Mouse (Mus musculus): ENCODE data around the gene Zhx3. TPM values are rescaled to one million over a fixed set of nuclear protein-coding genes. Genes with fewer than 3 reads are reported as not detected.
A peak's percentile ranks its signal among the peaks of the same experiment; 100 is the strongest.

Gene Zhx3
- total RNA-seq, 2 experiments from 2014 or later, result 53.3 to 57.6 TPM

DNA sequence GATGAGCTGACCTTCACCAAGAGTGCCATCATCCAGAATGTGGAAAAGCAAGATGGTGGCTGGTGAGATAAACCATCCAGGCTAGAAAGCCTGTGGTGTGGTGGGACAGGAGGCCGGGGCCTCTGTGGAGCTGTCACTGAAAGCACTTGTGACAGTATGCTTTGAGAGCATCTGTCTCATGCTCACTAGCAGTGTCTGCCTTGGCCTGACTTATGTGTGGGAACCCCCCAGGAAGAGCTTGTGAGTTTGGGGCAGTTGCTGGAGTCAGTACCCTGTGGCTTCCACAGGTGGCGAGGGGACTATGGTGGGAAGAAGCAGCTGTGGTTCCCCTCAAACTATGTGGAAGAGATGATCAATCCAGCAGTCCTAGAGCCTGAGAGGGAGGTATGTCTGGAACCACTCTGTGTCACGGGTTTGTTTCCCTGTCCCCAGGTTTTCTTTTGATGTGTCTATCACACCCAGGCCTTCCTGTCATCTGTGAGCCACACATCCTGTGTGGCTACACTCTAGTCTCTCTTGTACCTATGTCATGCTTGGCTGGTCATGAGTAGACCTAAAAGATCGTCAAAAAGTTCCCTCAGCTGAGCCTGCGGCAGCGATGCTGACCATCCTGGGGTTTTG, 116.1 kb downstream of the Zhx3 start:
- no peak for DNase-seq

GRCm38 (mm10) chr2:160747075-160747474, 125.7 kb downstream of the Zhx3 start:
- DNase-seq, result no peak

GRCm38 (mm10) chr2:160746637-160747036, 126.2 kb downstream of the Zhx3 start:
- no peak for DNase-seq

DNA sequence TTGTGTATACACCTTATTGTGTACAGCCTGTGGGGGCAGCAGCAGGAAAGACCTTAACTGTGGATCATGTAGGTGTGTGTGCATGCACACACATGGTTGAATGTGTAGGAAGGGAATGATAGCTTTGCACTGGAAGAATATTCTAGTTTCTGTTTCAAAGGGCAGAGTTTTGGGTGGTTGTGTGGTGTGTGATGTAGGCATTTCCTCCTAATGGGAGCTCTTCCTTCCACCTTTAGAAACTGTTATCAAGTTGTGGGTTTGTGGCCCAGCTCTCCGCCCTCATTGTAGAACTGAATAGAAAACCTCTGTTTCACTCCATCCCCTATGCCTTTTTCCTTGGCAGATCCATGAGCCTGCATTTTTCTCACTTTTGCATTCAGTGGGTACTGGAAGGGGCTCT, 127.3 kb downstream of the Zhx3 start:
- no peak for DNase-seq

- no peak for DNase-seq
These were observed 128.0 kb downstream of the Zhx3 start for GRCm38 (mm10) chr2:160744823-160745210.

DNA sequence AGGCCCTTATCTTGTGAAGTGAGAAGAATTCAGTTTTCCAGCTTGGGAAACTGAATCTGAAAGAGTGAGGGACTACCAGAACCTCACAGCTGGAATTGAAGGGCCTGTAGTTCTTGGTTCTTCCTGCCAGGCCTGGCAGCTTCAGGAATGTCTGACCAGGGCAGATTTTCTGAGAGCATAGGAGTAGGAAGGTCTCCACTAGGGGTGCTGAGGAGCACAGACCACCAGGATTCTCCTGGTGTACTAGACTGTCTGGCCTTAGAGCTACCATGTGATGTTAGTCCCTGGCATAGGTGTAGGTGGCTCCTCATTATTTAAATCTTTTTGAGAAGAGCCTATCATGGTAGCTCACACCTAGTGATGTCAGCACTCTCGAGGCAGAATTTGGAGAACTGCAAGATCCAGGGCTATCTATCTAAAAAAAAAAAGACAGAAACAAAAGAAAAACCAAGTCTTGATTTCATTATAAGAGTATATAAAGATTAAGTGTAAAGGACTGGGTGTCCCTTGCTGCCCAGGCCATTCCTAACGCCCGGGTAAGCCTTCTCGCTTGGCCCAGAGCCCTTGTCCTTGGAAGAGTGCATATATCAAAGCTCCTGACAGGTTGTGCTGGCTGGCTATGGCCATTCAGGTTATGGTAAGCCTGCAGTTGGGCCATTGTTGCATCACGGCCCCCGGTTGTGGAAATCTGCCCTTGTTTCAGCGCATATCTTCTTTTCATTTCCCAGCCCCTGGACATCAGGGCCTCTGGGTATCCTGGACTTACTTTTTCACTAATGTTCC, 128.6 kb downstream of the Zhx3 start:
- peak; percentile 80 for DNase-seq

DNA sequence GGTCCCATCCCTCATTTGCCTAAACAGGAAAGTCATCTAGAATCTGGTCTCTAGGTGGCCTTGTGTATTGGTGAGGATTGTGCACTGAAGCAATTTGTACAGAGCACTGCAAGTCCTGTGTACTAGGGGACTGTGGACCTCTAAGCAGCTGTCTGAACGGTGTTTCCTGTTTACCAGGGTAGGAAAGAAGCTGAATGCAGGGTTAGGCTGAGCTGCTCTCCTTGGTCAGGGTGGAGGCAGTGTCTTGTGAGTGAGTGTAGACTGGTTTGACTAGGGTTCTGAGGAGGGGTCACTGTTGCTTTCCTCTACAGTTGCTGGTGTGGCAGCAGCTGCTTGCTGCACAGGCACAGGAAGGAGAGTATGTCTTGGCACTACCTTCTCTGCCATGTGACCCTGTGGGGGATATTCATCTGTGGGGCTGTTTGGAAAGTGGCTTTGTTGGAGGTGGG, 130.6 kb downstream of the Zhx3 start:
- no peak for DNase-seq

- DNase-seq, result no peak
These were observed 131.2 kb downstream of the Zhx3 start for GRCm38 (mm10) chr2:160741580-160741979.

DNA sequence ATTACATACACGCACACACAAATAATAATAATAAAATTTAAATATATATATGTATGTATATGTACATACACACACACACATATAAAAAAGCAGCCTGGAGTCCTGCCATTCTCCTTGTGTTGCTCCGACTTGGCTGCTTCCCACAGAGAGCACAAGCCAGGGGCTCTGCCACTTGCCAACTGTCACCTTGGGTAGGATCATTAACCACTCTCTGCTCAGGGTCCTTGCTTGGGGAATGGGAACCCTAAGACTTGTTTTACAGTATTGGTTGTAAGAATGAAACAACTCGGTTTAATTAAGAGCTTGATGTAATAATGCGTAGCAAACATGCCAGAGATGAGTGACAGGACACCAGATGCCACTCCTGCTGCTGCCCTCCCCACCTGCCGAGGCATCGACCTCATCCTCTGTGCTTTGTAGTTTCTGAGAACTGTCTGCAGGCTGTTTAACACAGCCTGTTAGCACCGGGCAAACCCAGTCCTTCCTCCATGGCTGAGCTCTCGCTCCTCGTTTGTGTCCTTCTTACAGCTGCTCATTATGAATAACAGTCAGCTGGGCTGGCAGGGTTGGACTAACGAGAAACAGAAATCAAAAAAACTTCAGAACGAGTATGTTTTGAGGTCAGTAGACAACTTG, 132.2 kb downstream of the Zhx3 start:
- DNase-seq, result no peak

- DNase-seq, result no peak
These were observed 133.0 kb downstream of the Zhx3 start for GRCm38 (mm10) chr2:160739647-160740356.

- DNase-seq, result no peak
These were observed 134.4 kb downstream of the Zhx3 start for GRCm38 (mm10) chr2:160738354-160738753.

DNA sequence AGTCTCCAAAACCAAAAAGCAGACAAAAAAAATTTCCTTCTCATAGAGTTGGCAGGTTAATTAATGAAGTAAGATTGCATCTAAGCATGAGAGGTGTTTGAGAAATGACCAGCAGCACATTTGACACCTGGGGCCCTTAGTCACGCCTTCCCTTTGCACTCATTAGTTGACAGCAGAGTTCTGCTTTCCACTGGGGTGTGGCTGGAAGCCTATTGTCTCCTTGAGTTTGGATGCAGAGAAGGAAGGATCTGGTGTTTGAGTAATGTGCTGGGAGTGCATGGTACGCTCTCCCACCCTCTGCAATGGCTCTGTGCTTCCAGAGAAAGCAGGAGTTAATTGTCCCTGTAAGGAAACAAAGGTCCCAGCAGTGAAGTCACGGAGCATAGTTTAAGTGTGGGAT, 136.3 kb downstream of the Zhx3 start:
- DNase-seq, result no peak

GRCm38 (mm10) chr2:160735706-160736310, 137.0 kb downstream of the Zhx3 start:
- no peak for DNase-seq

GRCm38 (mm10) chr2:160734331-160734730, 138.5 kb downstream of the Zhx3 start:
- DNase-seq, result no peak

GRCm38 (mm10) chr2:160733131-160733531, 139.7 kb downstream of the Zhx3 start:
- DNase-seq, result no peak

DNA sequence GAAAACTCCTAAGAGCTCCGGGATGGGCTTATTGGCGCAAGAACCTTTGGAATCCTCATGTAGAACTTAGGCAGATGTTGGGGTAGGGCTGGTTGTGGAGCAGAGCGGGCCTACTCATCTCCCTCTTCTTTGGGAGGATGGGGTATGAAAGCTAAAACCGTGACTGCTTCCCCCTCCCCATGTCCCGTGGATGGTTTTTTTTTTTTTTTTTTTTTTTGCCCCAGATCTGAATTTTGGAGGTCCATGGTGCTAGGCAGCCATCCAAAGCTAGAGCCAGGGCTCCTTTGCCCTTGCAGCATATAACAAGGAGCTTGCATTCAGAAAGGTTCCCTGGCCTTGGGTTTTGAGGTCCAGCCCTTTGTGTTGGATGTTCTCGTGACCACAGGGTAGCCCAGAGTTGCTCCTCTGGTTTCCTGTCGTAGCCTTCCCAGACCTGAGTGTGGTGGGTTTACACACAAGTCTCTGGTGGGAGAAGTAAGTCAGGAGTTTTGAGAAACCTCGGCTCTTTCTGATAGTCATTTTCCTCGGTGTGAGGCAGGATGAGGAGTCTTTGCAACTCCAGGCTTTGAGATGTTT, 140.3 kb downstream of the Zhx3 start:
- DNase-seq, result no peak

- DNase-seq, result peak; percentile 78
These were observed 140.9 kb downstream of the Zhx3 start for GRCm38 (mm10) chr2:160731839-160732261.

DNA sequence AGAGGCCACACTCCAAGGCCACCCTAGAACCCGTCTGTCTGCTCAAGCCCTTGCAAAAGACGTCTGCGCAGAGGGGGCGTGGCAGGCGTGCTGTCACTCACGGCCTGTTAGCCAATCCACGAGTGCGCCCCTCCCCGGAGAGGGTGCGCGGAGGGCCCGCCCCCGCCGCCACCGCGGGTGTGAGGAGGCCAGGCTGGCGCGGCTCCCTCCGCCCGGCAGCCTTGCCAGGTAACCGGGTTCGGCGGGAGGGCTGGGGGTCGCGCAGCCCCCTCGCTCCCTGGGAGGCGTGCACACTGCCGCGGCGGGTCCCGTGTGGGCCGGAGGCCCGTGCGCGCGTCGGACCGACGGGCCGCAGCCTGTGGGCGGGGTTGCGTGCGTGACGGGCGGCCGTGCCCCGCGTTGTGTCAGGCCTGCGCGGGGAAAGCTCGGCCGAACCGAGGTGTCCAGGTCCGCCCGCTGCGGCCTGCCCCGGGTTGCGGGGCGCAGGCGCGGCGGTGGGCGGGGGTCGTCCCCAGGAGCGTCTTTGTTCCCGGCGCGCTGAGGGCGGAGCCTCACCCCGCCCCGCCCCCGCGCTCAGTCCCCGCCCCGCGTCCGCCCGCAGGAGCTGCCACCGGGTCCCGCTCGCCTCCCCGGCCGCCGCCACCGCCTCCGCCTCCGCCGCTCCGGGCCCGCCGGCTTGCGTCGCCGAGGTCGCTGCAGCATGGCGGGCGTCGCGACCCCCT, 141.5 kb downstream of the Zhx3 start, which contains the start of gene Plcg1:
Plcg1 (plus strand) TSS at position 184 of the 722 bp plus-strand sequence.
- peak; percentile 96 for DNase-seq

GRCm38 (mm10) chr2:160730797-160731116, 142.0 kb downstream of the Zhx3 start:
- no peak for DNase-seq

DNA sequence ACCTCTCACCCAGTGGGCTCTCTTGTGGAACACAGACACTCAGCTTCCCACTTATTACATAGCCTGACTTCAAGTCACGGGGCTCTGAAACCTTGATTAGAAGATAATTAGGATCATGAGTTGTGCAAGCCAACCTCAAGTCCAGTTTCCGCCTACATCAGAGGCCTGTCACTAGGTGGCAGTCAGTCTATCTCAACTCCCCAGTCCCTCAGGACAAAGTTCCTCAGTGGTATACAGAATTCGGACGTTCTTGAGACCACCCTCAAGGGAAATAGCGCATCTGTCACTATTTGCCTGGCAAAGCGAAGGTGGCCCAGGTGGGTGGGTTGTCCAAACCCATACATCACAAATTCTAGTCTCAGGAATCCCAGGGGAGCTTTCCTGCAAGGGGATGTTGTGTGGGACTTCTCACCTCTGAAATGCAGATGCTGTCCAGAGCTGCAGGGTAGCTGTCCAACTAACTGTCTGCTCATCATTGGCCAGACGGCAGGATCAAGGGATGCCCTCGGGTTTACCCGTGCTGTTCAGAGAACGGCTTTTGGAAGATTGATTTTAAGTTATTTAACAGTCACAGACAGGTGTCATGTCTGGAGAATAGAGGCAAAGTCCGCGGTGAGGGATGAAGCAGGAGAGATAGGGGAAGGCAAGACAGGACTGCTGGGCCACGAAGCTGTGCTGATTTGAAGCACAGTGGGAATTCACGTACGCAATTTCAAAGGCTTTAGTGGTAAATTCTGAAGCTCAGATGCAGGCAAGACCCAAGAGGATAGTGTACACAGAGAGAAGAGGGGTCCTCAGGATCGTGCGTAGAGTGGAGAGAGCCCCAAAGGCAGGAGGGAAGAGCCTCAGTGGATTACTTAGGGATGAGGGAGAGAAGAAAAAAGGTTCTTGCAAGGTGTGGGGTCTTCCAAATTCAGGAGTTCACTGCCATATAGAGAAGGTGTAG, 142.7 kb downstream of the Zhx3 start:
- no peak for DNase-seq
